Mouse (Mus musculus) CH12.LX (cell line): ENCODE data around the gene Gm49416.

Source experiments
- CTCF ChIP-seq, 2 experiments: IDR thresholded peaks in 1 of 2; conservative IDR thresholded peaks in 1 of 2; 2 replicates each; pipeline ENCODE4 v1.5.1; 2011 to 2012; ENCODE audit warnings: low read depth in 2 of 2, low read length in 2 of 2, improper control_type of control experiment in 1 of 2, inconsistent platforms in 1 of 2, mild to moderate bottlenecking in 1 of 2, moderate library complexity in 1 of 2
- E2F4 ChIP-seq: IDR thresholded peaks from 2 replicates; pipeline ENCODE4 v1.6.1; 2011; ENCODE audit warnings: low read depth, low read length, improper control_type of control experiment; ENCODE audit not compliant: insufficient replicate concordance
- HCFC1 ChIP-seq: IDR thresholded peaks from 2 replicates; pipeline ENCODE4 v1.6.1; 2012; ENCODE audit warnings: low read depth, mild to moderate bottlenecking, inconsistent platforms, low read length, improper control_type of control experiment
- MAX ChIP-seq: IDR thresholded peaks from 2 replicates; pipeline ENCODE4 v1.6.1; 2011; ENCODE audit warnings: low read length, improper control_type of control experiment
- POLR2A ChIP-seq: IDR thresholded peaks from 2 replicates; pipeline ENCODE4 v1.6.1; 2011; ENCODE audit warnings: low read depth, mild to moderate bottlenecking, improper control_type of control experiment, low read length
- TBP ChIP-seq: conservative IDR thresholded peaks from 2 replicates; pipeline ENCODE4 v1.6.1; 2011; ENCODE audit warnings: low read depth, low read length, improper control_type of control experiment
- TCF12 ChIP-seq: IDR thresholded peaks from 2 replicates; pipeline ENCODE4 v1.6.1; 2014; ENCODE audit warnings: low read depth, mild to moderate bottlenecking, inconsistent platforms, low read length, improper control_type of control experiment
- USF2 ChIP-seq: conservative IDR thresholded peaks from 2 replicates; pipeline ENCODE4 v1.6.1; 2011; ENCODE audit warnings: low read depth, low read length, improper control_type of control experiment

- no peak for TF ChIP-seq POLR2A
- TF ChIP-seq USF2: no peak
- TF ChIP-seq TBP: no peak
- TF ChIP-seq CTCF (conservative IDR thresholded peaks at IDR 0.05 in 1 of 2, IDR thresholded peaks at IDR 0.05 in 1 of 2; ENCODE audit: low read depth in 2 of 2, low read length in 2 of 2): no peak
- no peak for TF ChIP-seq HCFC1
- no peak for TF ChIP-seq MAX
- TF ChIP-seq E2F4: no peak
- no peak for TF ChIP-seq TCF12
These were observed 16.4 kb upstream of the Gm49416 start for GRCm38 (mm10) chr19:8872266-8872840.
